Mouse (Mus musculus) megakaryocyte, adult 5-6 weeks (primary cell): ENCODE results near the gene Rab15. TPM values are rescaled to one million over a fixed set of nuclear protein-coding genes. Genes with fewer than 3 reads are reported as not detected.
A peak's percentile ranks its signal among the peaks of the same experiment; 100 is the strongest.

Source experiments
- ATAC-seq: 2 replicates; pipeline ENCODE4 v1.8.0; 2016; ENCODE audit warnings: mild to moderate bottlenecking, inconsistent platforms; ENCODE audit not compliant: poor library complexity, severe bottlenecking
- total RNA-seq, 2 experiments: library from RNA; stranded (forward) in 1 of 2; stranded (reverse) in 1 of 2; fragments of 153-499, 151-499 nt in 1 of 2; fragments of 221-1000, 200-1000 nt in 1 of 2; gene quantifications; 2 replicates each; pipeline versions ENCODE4 v1.2.3 to v1.2.4; 2015 to 2017

The Rab15 gene
- total RNA-seq, 2 experiments from 2014 or later: not detected

GRCm38 (mm10) chr12:76779951-76780350, 42.8 kb downstream of the Rab15 start:
- no peak for ATAC-seq

GRCm38 (mm10) chr12:76778305-76779083, 44.2 kb downstream of the Rab15 start:
- ATAC-seq: no peak

DNA sequence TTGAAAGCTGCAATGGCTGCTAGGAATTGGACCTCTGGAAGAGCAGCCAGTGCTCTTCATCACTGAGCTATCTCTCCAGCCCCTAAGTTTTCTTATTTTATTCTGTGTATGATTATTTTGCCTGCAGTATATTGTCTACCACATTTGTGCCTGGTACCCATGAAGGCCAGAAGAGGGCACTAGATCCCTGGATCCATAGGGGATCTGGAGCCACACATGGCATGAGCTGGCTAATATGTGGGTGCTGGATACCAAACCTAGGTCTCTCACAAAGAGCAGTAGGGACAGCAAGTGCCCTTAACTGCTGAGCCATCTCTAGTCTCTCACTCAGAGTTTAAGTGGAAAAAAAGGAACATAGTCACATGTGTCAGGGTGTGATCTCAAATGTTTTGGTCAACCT, 44.9 kb downstream of the Rab15 start:
- no peak for ATAC-seq

- ATAC-seq: no peak
Measured at GRCm38 (mm10) chr12:76776898-76777297, 45.8 kb downstream of the Rab15 start.

- ATAC-seq: no peak
Measured at GRCm38 (mm10) chr12:76775132-76775531, 47.6 kb downstream of the Rab15 start.

GRCm38 (mm10) chr12:76774652-76775051, 48.1 kb downstream of the Rab15 start:
- no peak for ATAC-seq

DNA sequence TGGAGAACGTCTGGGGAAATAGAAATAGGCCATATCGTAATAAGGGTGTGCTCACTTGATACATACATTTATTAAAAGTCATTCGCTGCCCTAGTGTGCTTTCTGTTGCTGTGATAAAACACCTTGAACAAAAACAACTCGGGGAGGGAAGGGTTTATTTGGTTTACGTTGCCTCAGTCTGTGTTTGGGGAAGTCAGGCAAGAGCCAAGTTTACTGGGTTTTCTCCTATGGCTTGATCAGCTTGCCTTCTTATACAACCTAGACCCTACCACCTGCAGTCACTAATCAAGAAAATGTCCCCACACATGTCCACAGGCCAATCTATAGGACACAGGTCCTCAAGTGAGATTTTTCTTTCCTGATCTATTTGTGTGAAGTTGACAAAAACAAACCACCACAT, 51.2 kb downstream of the Rab15 start:
- ATAC-seq: no peak

DNA sequence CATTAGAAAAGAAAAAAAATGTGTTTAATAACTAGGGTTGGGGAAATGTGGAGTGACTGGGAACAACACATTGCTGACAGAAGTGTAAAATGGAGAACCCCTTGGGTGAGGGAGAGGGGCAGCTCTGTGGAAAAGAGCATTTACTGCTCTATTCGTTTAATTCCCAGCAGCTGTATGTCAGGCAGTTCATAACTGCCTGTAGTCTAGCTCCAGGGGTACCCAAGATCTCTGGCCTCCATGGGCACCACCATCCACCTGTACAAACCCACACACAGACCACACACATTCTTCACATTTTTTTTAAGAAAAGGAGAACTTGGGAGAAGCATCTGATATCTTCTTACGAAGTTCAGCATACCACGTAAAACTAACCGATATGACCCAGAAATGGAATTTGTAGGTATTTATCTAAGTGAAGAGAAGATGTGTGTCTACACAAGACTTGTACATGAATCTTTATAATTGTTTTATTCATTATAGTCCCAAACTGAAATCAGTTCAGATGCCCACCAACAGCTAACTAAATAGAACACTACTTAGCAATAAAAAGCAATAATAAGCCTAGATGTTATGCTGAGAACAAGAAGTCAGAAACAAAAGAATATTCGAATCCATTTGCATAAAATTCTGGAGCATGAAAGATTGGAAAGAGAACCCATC, 51.7 kb downstream of the Rab15 start:
- no peak for ATAC-seq

GRCm38 (mm10) chr12:76765901-76766630, 56.6 kb downstream of the Rab15 start:
- no peak for ATAC-seq

GRCm38 (mm10) chr12:76765354-76765851, 57.3 kb downstream of the Rab15 start, which contains the start of the genes Churc1 and Fntb:
Churc1 (plus strand) TSS chr12:76765538.
Fntb (plus strand) TSS chr12:76765589.
- peak; percentile 96 for ATAC-seq

GRCm38 (mm10) chr12:76752652-76753318, 69.9 kb downstream of the Rab15 start:
- ATAC-seq: peak; percentile 62; the same call in 1 of the 2 replicates

- ATAC-seq: no peak
Measured at GRCm38 (mm10) chr12:76750866-76751459, 71.7 kb downstream of the Rab15 start.

Other genes with a start within 250 kb of the Rab15 start
- gene Sptb, start 112.4 kb downstream of the Rab15 start, total RNA-seq (2015): 1.3 and 2.3 TPM in 2 replicates
- 2.4 and 6.1 TPM in 2 replicates for gene Sptb, start 112.4 kb downstream of the Rab15 start, total RNA-seq (2017)
- 43.5 and 78.3 TPM in 2 replicates for gene Churc1, start 57.4 kb downstream of the Rab15 start, total RNA-seq (2015)
- gene Churc1, start 57.4 kb downstream of the Rab15 start, total RNA-seq (2017): 32.6 and 37.0 TPM in 2 replicates
- 3.1 and 5.2 TPM in 2 replicates for gene Fntb, start 57.3 kb downstream of the Rab15 start, total RNA-seq (2015)
- 2.2 and 2.8 TPM in 2 replicates for gene Fntb, start 57.3 kb downstream of the Rab15 start, total RNA-seq (2017)
- not detected in 2 replicates for gene Gpx2, start 27.4 kb downstream of the Rab15 start, total RNA-seq (2015)
- not detected in 2 replicates for gene Gpx2, start 27.4 kb downstream of the Rab15 start, total RNA-seq (2017)
- 130 and 142 TPM in 2 replicates for gene Max, start 139.3 kb upstream of the Rab15 start, total RNA-seq (2015)
- 125 and 175 TPM in 2 replicates for gene Max, start 139.3 kb upstream of the Rab15 start, total RNA-seq (2017)